Mouse (Mus musculus): ENCODE data around the gene Mat2b.
"Not testable (repeated sequence)": the region's sequence is repeated elsewhere in the genome, so short reads cannot be mapped to it uniquely, and the experiment has no call there.

The Mat2b gene

GRCm38 (mm10) chr11:40695103-40695502, at the start of gene Mat2b:
TSS of gene Mat2b (minus strand) at chr11:40695203.
- DNase-seq (ENCODE audit: low spot score in 2 of 2): no peak

DNA sequence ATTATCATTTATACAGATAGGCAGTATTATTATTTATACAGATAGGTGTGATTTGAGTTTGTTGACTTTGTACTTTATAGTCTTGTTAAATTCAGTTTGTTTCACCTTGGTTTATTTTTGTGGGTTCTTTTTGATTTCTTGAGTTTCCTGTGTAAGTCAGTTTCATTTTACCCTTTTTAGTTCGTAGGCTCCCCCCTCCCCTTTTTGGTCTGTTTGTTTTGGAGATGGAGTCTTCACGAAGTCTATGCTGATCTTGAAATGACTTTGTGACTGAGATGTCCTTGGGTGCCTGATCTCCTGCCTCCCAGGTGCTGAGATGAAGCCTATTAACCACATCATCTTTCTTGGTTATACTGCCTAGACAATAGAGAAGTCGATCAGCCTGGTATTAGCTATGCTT, 49.3 kb upstream of the Mat2b start:
- DNase-seq (ENCODE audit: low spot score in 2 of 2): no peak

DNA sequence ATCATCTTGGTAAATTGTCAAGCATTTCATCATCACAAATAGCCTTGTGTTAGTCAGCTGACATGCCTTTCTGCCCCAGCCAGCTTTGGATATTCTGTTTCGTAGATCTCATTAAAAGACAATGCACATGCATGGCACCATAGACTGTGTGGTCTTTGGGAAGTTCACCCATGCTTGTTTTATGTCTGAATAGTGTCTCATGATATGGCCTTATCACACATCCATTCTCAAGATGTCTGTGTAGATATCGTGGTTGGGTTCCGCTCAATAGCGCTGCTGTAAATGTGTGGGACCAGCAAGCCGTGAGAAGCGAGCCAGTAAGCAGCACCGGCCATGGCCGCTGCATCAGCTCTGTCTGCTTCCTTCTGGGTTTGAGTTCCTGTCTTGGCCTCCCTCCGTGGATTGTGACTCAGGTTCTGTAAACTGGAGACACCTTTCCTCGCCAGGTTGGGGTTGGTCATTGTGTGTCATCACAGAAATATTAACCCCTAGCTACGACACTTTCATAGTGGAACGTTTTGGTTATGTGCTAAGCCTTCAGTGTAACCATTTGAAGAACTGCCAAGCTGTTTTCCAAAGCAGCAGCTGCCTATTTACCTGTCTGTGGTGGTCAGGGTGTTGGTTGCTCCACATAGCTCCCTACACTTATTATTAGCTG, 46.7 kb upstream of the Mat2b start:
- DNase-seq (ENCODE audit: low spot score in 2 of 2): no peak

- DNase-seq (ENCODE audit: low spot score in 2 of 2): no peak
Measured at GRCm38 (mm10) chr11:40737369-40737768, 42.4 kb upstream of the Mat2b start.

GRCm38 (mm10) chr11:40734251-40734752, 39.3 kb upstream of the Mat2b start:
- DNase-seq (ENCODE audit: low spot score in 2 of 2): no peak

- peak; percentile 84 to 89 for DNase-seq (ENCODE audit: low spot score in 2 of 2)
Measured at GRCm38 (mm10) chr11:40733339-40734174, 38.6 kb upstream of the Mat2b start, which contains the start of the genes Hmmr and Nudcd2. TSS of gene Hmmr (minus strand) at chr11:40733422. TSS of gene Nudcd2 (plus strand) at chr11:40733667.

GRCm38 (mm10) chr11:40732997-40733338, 38.0 kb upstream of the Mat2b start:
- no peak for DNase-seq (ENCODE audit: low spot score in 2 of 2)

DNA sequence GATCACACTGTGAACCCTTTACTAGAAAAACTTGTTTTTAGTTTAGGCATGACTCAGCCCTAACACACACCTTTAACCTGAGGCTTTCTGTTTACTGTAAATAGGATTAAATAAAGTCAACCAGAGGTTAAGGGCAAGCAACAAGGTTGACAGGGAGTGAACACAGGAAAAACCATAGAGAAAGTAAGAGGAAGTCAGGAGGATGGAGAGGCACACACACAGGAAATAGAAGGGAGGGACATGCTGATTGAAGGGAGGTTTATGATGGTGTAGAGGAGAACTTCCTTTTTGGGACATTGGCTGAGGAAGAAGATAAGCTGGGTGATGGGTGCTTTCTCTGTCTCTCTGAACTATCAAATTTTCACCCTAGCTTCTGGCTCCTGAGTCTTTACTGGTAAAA, 23.3 kb upstream of the Mat2b start:
- DNase-seq (ENCODE audit: low spot score in 2 of 2): peak in 1 of 2 experiments; percentile 0

DNA sequence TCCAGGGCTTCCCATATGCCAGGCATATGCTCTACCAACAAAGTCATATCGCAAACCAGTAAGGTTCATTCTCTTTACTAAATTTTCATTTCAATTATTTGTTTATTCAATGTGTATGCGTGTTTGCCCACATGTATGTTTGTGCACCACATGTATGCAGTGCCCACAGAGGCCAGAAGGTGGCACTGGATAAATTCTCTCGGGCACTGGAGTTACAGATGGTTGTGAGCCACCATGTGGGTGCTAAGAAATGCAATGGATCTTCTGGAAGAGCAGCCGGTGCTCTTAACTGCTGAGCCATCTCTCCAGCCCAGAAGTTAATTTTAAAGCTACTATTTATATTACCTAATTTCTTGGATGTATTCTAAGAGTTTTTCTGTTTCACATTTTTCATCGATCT, 20.5 kb upstream of the Mat2b start:
- no peak for DNase-seq (ENCODE audit: low spot score in 2 of 2)

DNA sequence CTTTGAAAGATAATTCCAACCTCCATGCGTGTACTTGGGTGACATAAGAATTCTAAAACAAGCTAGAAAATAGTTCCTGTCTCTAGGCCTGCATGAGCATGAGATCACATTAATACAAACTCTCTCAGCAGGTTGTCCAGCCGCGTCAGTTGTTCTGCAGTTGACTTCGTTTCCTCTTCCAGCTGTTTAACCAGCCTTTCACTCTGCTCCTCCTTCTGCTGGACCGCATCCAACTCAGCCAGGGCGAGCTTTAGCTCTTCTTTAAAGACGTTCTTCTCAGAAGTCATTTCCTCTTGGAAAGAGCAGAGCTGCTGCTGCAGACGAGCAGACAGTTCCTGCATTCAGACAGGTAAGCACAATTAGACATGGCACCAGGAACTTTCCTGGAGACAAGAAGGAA, 18.9 kb upstream of the Mat2b start:
- no peak for DNase-seq (ENCODE audit: low spot score in 2 of 2)

DNA sequence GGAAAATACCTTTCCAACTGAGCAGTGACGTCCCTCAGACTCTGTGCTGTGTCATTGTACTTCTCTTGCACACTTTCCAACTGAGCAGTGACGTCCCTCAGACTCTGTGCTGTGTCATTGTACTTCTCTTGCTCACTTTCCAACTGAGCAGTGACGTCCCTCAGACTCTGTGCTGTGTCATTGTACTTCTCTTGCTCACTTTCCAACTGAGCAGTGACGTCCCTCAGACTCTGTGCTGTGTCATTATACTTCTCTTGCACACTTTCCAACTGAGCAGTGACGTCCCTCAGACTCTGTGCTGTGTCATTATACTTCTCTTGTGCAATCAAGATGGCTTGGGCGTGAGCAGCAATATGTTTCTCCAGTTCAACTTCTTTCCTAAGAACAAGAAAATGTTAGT, 14.9 kb upstream of the Mat2b start:
- DNase-seq (ENCODE audit: low spot score in 2 of 2): not testable (repeated sequence)

DNA sequence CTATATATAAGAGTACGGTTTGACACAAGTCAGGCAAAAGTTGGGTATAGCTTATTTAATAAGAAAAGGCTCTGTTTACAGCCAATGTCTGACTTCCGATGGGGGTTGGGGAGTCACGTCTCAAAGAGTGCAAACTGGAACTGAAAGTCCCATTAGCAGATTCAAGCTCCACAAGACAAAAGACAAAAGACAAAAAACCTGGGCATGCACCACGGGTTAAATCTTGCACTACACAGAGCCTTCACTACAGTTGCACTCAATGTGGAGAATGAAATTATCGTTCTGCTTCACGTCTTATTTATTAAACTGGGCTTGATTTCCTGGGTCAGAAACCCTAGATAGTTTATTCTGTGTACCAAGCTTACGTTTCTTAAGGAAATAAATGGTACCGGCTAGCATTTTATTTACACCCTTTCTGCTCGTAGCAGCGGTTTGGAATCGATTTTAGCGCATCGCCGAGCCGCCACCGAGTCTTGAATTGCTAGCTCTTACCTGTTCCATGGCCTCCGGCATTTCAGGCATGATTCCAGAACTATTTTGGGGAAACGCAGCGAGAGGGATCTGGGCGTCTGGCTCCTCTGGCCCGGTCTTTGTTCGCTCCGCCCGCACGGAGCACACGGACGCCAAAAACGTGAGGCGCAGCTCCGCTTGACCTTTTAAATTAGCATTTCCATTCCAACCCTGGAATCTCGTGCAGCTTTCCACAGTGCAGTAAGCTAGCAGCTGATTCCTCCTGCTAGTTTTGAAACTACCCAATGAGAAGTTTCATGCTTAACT, 504 bp downstream of the Mat2b start:
- DNase-seq (ENCODE audit: low spot score in 2 of 2): peak; percentile 30 to 68

- DNase-seq (ENCODE audit: low spot score in 2 of 2): peak; percentile 44 to 48
Measured at GRCm38 (mm10) chr11:40693366-40693951, 1.5 kb downstream of the Mat2b start.

GRCm38 (mm10) chr11:40692511-40693365, 2.3 kb downstream of the Mat2b start:
- DNase-seq (ENCODE audit: low spot score in 2 of 2): peak; percentile 91 to 93

- peak in 1 of 2 experiments; percentile 4 for DNase-seq (ENCODE audit: low spot score in 2 of 2)
Measured at GRCm38 (mm10) chr11:40692101-40692509, 2.9 kb downstream of the Mat2b start.

DNA sequence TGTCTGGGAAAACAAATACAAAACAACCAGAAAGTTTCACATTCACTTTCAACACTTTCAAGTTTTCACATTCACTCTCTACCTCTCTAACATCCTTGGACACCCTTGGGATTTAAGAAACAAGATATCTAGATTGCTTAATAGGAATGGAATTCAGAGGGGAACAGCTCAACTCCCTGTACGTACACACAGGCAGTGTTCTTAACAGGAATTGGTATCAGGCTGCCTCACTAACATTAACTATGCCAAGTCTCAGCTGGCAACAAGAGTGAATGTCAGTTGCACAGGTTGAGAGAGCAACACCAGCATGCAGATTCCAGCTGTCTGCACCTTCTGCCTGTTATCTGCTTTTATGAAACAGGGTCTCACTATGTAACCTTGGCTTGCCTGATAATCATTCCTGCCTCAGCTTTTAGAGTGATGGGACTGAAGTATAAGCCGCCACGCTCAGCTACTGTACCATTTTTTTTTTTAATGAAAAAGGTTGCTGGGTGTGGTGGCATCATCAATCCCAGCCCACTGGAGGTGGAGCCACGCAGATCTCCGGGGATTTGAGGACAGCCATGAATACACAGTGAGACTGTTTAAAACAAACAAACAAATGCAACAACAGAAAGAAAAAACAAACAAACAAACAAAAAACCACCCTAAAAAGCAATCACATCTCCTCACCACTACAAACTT, 4.4 kb downstream of the Mat2b start:
- DNase-seq (ENCODE audit: low spot score in 2 of 2): no peak

DNA sequence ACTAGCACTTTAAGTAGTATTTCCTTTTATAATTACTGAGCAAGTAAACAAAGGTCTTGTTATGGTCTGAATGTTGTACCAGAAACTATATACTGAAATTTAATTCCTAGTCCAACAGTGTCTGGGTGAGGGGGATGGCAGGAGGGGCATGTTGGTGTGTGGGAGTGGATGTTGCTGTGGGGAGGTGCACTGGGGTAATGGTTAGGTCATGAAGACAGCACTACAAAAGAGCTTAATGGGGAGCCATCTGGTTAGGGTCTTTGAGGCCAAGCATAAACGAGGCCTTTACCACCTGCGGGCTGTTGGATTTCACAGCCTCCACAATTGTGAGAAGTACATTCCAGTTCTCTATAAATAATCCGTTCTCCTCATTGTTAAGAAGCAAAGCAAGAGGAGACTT, 11.7 kb downstream of the Mat2b start:
- DNase-seq (ENCODE audit: low spot score in 2 of 2): no peak

DNA sequence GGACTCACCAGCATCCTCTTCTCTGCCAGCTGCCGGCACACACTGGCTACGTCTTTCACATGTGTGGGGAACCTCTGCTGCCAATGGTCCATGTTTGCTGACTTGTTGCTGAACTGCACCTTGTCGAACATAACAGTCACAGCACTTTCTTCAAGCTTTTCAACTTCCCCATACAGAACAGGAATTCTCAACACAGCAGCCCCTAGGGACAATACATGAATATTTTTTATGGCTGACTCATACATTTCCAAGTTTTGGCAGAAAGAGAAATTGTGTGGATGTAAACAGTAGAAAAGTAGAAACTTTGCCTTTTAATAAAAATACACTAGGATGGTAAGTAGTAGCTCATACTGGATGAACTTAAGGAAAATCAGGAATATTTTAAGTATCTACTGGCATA, 12.5 kb downstream of the Mat2b start:
- no peak for DNase-seq (ENCODE audit: low spot score in 2 of 2)

DNA sequence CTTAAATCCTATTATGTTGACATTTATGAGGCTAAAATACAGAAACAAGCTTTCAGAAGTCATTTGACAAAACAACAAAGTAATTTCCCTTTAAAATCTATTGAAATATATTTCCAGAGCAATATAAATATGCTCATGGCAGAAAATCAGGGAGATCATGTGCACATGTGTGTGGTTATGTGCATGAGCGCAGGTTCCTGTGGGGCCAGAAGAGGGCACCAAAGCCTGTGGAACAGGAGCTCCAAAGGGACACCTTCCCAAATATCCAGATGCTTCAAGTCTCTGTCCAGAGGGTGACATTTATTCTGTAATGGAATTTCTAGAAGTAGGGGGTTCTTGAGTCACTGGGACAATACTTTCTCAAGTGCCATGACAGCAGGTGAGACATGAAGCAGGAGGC, 17.8 kb downstream of the Mat2b start:
- DNase-seq (ENCODE audit: low spot score in 2 of 2): no peak

DNA sequence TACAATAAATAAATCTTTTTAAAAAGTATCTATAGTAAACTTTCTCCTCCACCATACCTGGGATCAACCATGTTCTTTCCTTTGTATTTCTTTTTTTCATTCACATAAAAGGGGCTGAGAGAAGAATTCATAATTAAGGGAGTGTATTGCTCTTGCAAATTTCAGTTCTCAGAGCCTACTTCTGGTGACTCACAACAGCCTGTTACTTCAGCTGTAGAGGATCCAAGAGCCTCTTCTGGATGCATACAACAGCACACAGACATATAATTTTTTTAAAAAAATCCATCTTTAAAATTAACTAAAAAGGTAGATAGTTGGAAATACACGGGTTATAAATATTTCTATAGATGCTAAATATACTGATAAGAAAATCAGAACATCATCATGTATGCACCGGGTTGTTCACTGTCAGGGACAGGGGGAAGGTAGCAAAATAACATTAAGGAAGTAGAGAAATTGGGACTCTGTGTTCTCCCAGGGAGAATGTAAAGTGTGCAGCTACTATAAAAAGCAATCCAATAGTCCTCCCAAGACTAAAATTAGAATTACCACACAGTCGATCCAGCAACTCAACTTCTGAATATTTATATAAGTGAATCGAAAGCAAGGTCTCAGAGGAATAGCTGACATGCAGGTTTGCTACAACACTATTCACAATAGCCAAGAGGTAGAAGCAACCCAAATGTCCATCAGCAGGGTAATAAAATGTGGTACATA, 19.8 kb downstream of the Mat2b start:
- no peak for DNase-seq (ENCODE audit: low spot score in 2 of 2)
